Mouse (Mus musculus) adrenal gland, postnatal 4 days (tissue): ENCODE results near the gene Ano6. TPM values are rescaled to one million over a fixed set of nuclear protein-coding genes. Genes with fewer than 3 reads are reported as not detected.

Experiments used
- DNase-seq, 2 experiments: peaks; one replicate each; pipeline ENCODE4 v3.0.0; 2021 to 2022; ENCODE audit warnings: low spot score in 2 of 2, mixed read lengths in 2 of 2
- total RNA-seq, 2 experiments: library from RNA; stranded (reverse); gene quantifications; 2 replicates each; pipeline ENCODE4 v1.2.3; 2021

Ano6 gene
- total RNA-seq, 2 experiments from 2014 or later = 72.2 to 75.9 TPM

DNA sequence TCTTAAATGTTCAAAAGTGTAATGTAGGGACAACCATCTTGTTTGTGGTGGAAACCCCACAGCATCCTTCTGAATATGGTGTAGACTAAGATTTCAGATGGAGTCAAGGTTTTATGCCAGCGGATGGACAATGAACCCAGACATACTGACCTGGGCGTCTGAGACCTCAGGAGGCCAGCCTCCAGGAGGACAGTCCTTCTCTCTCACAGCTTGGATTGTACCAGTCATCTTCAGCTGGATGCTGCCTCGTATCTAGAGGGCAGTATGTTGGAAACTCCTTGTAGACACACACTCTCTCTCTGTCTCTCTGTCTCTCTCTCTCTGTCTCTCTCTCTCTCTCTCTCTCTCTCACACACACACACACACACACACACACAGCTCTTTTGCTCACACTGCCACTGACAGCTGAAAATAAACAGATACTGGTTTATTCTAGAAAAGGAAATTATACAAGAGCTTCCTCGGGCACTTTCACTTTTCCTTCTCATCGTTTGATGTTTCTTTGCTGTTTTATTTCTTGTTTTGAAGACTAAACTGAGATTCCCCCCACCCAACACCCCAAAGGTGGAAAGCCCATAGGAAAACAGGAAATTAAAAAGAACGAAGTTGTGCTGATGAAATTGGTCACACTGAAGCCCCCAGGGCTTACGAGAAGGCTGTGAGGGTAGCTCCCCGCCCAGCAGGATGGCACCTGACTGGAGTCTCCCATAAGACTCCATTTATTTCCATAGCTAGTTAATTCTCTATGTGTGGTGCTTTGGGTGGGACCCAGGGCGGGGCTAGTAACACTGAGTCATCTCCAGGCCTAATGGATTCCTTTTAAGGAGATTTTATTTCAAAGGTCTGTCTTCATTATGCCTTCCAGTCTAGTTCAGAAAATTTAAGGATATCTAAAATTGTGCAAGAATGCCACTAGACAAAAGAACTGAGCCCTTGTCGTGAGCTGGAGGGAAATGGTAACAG lies 94.3 kb downstream of the Ano6 start:
- no peak for DNase-seq

- DNase-seq = no peak
These were observed 95.5 kb downstream of the Ano6 start for GRCm38 (mm10) chr15:95885953-95886820.

DNA sequence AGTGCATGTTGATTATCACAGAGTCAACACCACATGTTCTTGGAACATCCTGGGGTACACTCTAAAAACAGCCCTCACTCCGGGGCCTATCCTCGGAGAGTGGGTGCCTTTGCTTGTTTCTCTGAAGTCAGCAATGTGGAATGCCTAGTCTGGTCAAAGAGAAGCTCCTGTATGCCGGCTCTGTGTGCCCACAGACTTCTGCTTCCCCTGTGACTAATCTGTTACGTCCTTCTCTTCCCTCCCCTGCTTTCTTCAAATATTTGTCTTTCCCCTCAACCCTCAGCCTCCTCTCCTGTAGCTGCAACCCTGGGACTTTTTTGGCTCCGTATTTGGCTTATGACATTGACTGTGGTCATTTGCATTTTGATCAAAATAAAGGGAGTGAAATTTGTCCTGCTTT lies 96.7 kb downstream of the Ano6 start:
- DNase-seq = no peak

GRCm38 (mm10) chr15:95888556-95888955 lies 97.9 kb downstream of the Ano6 start:
- DNase-seq = no peak

DNA sequence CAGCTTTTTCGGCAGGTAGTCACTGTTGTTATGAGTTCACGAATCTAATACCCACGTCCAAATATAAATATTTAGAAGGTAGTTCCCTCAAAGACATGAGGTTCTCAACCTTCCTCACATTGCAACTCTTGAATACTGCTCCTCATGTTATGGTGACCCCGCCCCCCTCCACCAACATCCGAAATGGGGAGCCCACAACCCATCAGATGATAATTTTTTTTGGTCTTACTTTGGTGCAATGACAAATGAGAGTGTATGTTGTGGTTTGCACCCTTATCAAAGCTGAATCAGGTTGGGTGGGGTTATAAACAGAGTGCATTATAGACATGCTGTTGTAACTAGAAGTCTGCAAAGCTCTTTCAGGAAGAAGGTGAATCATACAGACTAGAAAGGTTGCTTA lies 99.7 kb downstream of the Ano6 start:
- DNase-seq = no peak

- DNase-seq = no peak
These were observed 101.5 kb downstream of the Ano6 start for GRCm38 (mm10) chr15:95892171-95892570.

DNA sequence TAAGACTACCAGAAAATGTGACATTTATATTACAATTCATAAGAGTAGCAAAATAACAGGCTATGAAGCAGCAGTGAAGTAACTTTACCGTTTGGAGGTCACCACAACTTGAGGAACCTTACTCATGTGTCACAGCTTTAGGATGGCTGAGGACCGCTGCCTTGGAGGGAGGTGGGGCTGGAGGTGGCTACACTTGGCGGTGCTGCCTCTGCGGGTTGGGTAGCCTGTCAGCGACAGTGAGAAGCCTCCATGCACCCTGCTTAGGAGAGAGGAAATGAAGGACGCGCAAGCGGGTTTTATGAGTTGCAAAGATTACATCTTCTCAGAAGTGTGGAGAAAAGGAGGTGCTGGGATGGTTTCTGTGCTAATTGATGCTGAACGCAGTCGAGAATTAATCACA lies 102.3 kb downstream of the Ano6 start:
- DNase-seq = no peak

DNA sequence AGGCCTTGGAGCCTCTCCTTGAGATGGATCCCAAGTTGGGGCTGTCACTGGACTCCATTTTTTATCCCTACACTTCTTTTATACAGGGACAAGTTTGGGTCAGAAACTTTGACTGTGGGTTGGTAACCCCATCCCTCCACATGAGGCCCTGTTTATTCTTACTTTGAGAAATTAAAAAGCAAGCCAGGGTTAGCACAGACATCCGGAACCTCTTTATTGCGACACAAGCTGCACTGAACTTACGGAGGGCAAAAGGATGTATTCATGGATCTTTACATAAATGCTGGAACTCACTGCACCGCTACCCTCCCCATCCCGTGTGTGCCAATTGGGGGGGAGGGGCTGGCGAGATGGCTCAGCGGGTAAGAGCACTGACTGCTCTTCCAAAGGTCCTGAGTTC lies 105.1 kb downstream of the Ano6 start:
- no peak for DNase-seq

DNA sequence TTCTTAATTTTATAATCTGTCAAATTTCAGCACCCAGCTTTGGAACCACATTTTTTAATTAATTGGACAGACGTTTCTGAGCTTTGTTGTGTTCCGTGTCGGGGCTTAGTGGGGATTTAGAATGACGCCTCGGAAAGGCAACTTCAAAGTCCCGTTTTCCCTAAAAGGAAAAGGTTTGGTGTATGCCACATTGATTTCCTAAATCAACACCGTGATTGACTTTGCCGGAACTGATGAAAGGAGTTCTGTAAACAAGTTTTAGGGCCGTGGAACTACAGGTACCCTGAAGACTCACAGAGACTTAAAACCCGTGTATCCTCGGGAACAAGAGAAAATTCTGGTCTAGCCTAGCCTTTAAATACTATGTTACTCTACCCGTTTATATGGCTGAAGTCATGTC lies 107.0 kb downstream of the Ano6 start:
- no peak for DNase-seq

DNA sequence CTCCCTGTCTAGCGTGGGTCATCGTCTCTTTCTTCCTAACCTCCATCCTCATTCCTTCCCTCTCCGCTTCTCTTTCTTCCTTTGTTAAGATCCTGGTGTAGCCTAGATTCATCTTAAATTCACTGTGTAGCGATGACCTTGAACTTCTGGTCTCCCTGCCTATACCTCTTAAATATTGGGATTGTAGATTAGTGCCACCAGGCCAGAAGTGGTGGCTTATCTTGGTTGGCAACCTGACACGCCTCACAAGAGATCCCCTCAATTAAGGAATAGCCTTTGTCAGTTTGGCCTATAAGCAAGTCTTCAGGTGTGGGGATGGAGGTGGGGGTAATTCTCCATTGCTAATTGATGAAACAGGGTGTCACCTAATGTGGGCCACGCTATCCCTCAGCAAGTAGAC lies 107.8 kb downstream of the Ano6 start:
- DNase-seq = no peak

DNA sequence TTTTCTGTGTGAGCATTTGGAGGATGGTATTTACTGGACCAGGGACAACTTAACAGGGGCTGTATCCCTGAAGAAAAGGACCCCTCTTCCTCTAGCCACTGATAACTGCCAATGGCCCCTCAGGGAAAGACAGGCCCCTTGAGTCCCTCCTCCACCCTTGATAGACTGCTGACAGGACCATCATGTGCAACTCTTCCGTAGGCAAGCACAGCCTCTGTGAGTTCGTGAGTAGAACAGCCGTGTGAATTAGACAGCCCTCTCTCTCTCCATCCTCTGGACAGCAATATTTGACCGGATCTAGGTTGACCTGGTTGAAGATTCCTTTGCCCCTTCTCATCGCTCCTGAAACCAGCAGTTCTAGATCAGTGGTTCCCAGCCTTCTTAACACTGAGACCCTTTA lies 111.8 kb downstream of the Ano6 start:
- no peak for DNase-seq

DNA sequence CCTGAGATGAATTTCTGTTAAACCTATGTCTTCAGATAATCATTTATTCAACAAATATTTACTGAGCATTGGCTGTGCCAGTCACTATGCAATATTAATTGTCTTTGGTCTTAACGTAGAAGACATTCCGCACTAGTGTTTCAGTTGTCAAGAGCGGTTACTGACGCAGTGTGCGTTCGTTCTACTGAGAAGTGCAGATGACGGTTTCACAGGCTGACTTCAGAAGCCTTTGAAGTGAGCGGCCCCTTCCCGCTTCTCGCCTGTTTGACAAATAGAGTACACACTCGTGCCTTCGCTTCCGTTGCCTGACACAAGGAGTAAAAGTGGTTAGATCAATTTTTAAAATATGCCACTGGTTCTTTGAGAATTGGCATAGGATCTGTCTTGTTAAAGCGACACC lies 113.6 kb downstream of the Ano6 start:
- no peak for DNase-seq

GRCm38 (mm10) chr15:95906017-95906749 lies 115.5 kb downstream of the Ano6 start:
- DNase-seq = peak in 1 of 2 experiments; percentile 16

DNA sequence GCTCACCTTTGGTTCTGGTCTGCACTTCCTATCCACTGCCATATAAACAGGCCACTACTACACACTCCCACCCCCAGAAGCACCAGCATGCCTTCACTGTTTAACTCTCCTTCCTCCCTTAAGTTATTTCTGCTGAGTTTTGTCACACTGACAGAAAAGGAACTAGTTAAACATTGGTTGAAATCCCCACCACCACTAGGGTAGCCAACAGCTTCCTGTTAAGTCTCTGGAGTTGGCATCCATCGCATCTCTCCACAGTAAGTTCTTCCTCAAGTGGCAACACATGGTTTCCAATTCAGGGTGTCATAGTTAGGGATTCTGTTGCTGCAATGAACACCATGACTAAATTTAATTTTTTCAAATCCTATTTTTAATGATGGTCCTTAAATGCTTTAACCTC lies 116.2 kb downstream of the Ano6 start:
- DNase-seq = no peak

DNA sequence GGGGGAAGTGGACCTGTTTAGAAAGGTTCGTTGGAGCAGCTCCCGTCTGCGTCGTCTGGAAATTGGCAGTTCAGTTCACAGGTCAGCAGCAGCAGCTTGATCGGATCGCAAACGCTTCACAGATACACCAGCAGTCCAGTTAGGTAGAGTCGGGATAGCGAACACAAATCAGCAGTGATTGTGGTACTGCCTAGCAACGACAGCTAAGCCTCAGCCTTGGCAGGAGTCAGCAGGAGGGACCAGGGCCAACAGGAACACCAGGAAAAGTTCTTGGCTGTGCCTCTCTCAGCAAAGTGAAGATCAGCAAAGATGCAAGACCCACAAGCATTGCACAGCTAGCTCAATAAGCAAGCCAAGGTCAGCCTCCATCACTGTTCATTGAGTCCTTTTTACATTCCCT lies 116.7 kb downstream of the Ano6 start:
- DNase-seq = no peak

- no peak for DNase-seq
These were observed 117.3 kb downstream of the Ano6 start for GRCm38 (mm10) chr15:95907909-95908308.

- DNase-seq = no peak
These were observed 119.6 kb downstream of the Ano6 start for GRCm38 (mm10) chr15:95910099-95910780.

GRCm38 (mm10) chr15:95914963-95915362 lies 124.3 kb downstream of the Ano6 start:
- DNase-seq = no peak

- DNase-seq = no peak
These were observed 124.8 kb downstream of the Ano6 start for GRCm38 (mm10) chr15:95915477-95915876.

- DNase-seq = no peak
These were observed 126.7 kb downstream of the Ano6 start for GRCm38 (mm10) chr15:95917330-95917729.

GRCm38 (mm10) chr15:95920047-95920446 lies 129.4 kb downstream of the Ano6 start:
- no peak for DNase-seq
